Mouse (Mus musculus): Measurements from ENCODE around the gene Smap2. TPM values are rescaled to one million over a fixed set of nuclear protein-coding genes. Genes with fewer than 3 reads are reported as not detected.

Gene Smap2
- polyA plus RNA-seq, 1 experiment from 2014 or later: 15.9 TPM

DNA sequence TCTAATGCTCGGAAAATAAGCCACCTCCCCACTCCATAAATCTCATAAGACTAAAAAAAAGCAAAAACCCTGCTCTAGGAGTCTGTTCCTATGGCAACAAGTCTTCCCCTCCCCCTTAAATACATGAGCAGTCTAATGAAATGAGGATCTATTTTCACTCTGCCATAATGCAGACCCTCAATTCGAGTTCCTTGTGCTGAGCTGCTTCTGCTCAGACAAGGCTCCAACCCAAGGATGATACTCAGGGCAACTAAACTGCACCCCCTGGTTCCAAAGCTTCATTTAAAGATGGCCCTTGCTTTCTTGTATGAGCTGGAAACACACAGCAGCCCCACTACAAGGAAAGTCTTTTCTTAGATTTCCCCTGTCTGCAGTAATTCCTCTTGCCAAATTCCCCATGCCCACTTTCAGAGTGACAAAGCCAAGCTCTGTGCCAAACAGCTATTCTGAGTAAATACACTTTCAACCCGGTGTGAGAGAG lies 13.4 kb downstream of the Smap2 start:
- H3K27ac ChIP-seq (replicated peaks): 0 out of 2 replicates have a peak overlapping the region, but pooled peaks have one; percentile 15
- H3K27me3 ChIP-seq: no peaks in the 10 kb centered on the region
- WGBS (ENCODE audit: insufficient replicate concordance): 35% methylated on average over 3 of the region's 3 CpGs
- H3K4me3 ChIP-seq (replicated peaks): no peak overlapping the region
- no peak for ATAC-seq (ENCODE audit: insufficient read depth)
- no peak overlapping the region for H3K9ac ChIP-seq
- no peaks in the 10 kb centered on the region for H3K36me3 ChIP-seq (replicated peaks)
- peaks cover 78% of the 10 kb centered on the region for H3K4me1 ChIP-seq (replicated peaks)
- H3K9me3 ChIP-seq (replicated peaks): no peaks in the 10 kb centered on the region
- no peak overlapping the region for H3K4me2 ChIP-seq

DNA sequence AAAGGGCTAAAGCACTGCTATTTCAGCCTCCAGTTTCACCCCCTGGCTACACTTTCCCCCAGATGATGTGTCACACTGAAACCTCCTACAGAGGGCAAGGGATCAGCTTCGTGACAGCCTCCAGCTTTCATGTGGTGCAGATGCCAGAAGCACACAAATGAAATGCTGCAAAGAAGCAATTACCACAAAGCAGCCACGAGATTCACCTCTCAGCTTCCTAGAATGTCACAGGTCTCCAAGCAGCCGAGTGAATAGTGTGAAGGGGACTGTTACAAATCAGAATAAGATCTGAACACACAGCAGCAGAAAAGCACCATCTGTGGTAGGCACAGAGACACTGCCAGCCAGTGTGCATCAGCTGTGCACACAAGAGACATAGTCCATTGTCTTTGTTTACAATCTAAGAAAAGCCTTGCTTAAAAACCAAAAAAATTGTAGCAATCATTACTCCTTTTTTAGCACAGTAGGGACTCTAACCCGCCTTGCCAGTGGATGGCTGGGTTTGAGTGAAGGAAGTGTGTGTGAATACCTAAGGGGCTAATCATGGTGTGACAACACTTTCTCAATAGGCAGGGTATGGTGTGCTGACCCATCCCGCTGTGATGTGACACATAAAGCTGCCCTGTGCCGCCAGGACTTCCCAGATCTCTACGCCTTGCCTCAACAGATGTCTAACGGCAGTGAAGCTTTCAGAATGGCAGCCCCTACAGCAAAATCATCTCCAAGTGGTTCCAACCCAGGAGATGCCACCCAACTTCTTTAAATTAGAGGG lies 14.5 kb downstream of the Smap2 start:
- H3K4me1 ChIP-seq (replicated peaks): peaks cover 74% of the 10 kb centered on the region
- ATAC-seq (ENCODE audit: insufficient read depth): 0 out of 2 replicates have a peak, but pooled peaks have one; percentile 7

DNA sequence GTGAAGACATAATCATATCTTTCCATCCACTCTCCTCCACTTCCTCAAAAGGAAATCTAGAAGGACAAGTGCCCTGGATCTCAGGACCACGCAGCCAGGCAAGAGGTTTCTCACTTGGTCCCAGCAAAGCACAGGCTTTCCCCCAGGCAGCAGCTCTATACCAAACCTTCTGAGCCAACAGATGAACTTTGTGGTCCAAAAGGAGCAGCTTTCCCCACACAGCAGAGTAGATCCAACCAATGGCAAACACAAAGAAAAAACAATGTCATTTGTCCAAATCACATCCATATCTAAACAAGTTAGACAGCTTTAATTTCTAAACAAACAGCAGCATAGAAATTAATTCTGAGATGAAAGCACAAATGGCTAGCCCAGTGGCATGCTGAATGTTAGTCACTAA lies 15.4 kb downstream of the Smap2 start:
- peaks cover 71% of the 10 kb centered on the region for H3K4me1 ChIP-seq (replicated peaks)

More for the DNA sequence above, 14.5 kb downstream of the Smap2 start:
- 41% methylated on average over 8 of the region's 8 CpGs for WGBS (ENCODE audit: insufficient replicate concordance)
- Histone ChIP-seq H3K36me3 (replicated peaks) (no peaks in the 10 kb centered on the region), H3K9me3 (replicated peaks) (no peaks in the 10 kb centered on the region), H3K9ac (no peak overlapping the region), H3K27me3 (no peaks in the 10 kb centered on the region), H3K4me3 (replicated peaks) (no peak overlapping the region), H3K4me2 (no peak overlapping the region), H3K27ac (replicated peaks) (no peak overlapping the region)

DNA sequence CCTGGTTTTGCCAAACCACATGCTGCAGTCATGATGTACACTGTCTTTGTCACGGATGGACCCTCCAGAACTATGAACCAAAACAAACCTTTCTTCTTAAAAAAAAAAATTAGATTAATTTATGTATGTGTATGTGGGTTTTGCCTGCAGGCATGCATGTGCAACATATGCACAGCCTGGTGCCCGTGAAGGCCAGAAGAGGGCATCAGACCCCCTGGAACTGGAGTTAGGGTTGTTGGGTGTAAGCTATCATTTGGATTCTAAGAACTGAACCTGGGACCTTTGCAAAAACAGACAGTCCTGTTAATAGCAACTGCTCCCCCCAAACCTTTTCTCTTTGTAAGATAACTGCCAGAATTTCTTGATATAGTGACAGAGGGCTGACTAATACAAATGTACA lies 16.0 kb downstream of the Smap2 start:
- no peaks in the 10 kb centered on the region for H3K9me3 ChIP-seq (replicated peaks)
- no peak overlapping the region for H3K27ac ChIP-seq (replicated peaks)
- no peak overlapping the region for H3K9ac ChIP-seq
- no peak for ATAC-seq (ENCODE audit: insufficient read depth)
- 51% methylated on average over 2 of the region's 2 CpGs for WGBS (ENCODE audit: insufficient replicate concordance)
- H3K36me3 ChIP-seq (replicated peaks): no peaks in the 10 kb centered on the region
- no peak overlapping the region for H3K4me2 ChIP-seq
- no peak overlapping the region for H3K4me3 ChIP-seq (replicated peaks)
- H3K4me1 ChIP-seq (replicated peaks): peaks cover 65% of the 10 kb centered on the region
- H3K27me3 ChIP-seq: no peaks in the 10 kb centered on the region

More for the DNA sequence above, 15.4 kb downstream of the Smap2 start:
- WGBS (ENCODE audit: insufficient replicate concordance): 14% methylated on average over 1 of the region's 1 CpGs
- Histone ChIP-seq H3K9me3 (replicated peaks) (no peaks in the 10 kb centered on the region), H3K4me3 (replicated peaks) (no peak overlapping the region), H3K36me3 (replicated peaks) (no peaks in the 10 kb centered on the region), H3K4me2 (no peak overlapping the region), H3K9ac (no peak overlapping the region), H3K27me3 (no peaks in the 10 kb centered on the region), H3K27ac (replicated peaks) (no peak overlapping the region)
- no peak for ATAC-seq (ENCODE audit: insufficient read depth)

DNA sequence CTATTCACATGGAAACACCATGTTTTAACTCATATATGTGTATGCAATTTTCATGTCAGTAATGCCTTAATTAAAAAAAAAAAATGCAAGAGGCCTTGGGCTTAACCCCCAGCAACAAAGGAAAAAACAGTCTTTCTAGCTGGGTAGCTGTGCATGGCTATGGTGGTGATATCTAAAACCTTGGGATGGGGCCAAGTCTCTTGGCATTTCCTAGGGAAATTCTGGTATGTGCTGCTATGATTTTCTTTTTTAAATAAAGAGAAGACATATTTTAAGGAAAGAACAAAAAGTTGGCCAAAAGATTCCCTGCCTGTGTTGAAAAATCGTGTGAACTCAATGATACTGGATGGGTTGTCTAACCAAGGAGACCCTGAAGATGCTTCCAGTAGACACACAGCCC lies 21.1 kb downstream of the Smap2 start:
- no peak overlapping the region for H3K27ac ChIP-seq (replicated peaks)
- no peaks in the 10 kb centered on the region for H3K36me3 ChIP-seq (replicated peaks)

DNA sequence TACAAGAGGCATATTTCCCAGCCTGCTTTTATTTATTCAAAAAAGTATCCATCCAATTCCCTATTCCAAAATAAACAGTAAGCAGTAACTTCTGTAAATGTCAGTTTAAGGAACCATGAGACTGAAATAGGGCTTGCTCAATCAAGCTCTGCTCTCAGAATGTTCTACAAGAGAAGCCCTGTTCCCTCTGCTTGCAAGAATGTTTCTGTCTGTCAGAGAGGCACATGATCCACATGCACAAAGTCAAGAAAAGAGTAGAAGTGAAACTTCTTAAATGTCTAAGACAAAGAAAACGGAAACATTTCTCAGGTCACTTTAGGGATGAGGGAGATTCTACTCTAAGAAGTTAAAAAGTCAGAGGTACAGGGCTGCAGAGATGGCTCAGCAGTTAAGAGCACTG lies 24.0 kb downstream of the Smap2 start:
- no peak overlapping the region for H3K9ac ChIP-seq
- H3K4me1 ChIP-seq (replicated peaks): peaks cover 34% of the 10 kb centered on the region
- H3K4me2 ChIP-seq: no peak overlapping the region
- 0 out of 2 replicates have a peak, but pooled peaks cover 3% of the 10 kb centered on the region for H3K36me3 ChIP-seq (replicated peaks)
- no peak overlapping the region for H3K4me3 ChIP-seq (replicated peaks)
- no peaks in the 10 kb centered on the region for H3K9me3 ChIP-seq (replicated peaks)
- ATAC-seq (ENCODE audit: insufficient read depth): no peak
- WGBS (ENCODE audit: insufficient replicate concordance): 64% methylated on average over 1 of the region's 1 CpGs
- no peaks in the 10 kb centered on the region for H3K27me3 ChIP-seq
- no peak overlapping the region for H3K27ac ChIP-seq (replicated peaks)

More for the DNA sequence above, 21.1 kb downstream of the Smap2 start:
- no peak overlapping the region for H3K4me2 ChIP-seq
- H3K27me3 ChIP-seq: no peaks in the 10 kb centered on the region
- 55% methylated on average over 1 of the region's 1 CpGs for WGBS (ENCODE audit: insufficient replicate concordance)
- H3K4me3 ChIP-seq (replicated peaks): no peak overlapping the region
- peaks cover 46% of the 10 kb centered on the region for H3K4me1 ChIP-seq (replicated peaks)
- no peak for ATAC-seq (ENCODE audit: insufficient read depth)
- H3K9me3 ChIP-seq (replicated peaks): no peaks in the 10 kb centered on the region
- H3K9ac ChIP-seq: no peak overlapping the region

DNA sequence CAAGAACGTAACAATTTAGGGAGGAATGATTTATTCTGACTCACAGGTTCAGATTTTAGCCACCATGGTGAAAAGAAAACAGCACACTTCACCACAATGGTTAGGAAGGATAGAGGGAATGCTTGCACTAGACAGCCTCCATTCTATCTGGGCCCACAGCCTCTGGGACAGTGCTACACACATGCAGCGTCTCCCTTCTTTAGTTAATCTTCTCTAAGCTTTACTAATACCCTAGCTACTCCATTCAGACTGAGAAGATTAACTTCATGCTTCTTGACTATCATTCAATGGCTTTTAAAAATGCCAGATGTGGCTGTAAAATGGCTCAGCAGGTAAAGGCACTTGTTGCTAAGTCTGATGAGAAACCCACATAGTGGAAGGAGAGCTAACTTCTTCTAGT lies 24.8 kb downstream of the Smap2 start:
- H3K9ac ChIP-seq: no peak overlapping the region
- H3K36me3 ChIP-seq (replicated peaks): 0 out of 2 replicates have a peak, but pooled peaks cover 3% of the 10 kb centered on the region
- H3K4me1 ChIP-seq (replicated peaks): peaks cover 29% of the 10 kb centered on the region
- H3K4me3 ChIP-seq (replicated peaks): no peak overlapping the region
- no peak overlapping the region for H3K27ac ChIP-seq (replicated peaks)
- ATAC-seq (ENCODE audit: insufficient read depth): no peak
- H3K4me2 ChIP-seq: no peak overlapping the region
- no peaks in the 10 kb centered on the region for H3K27me3 ChIP-seq
- WGBS (ENCODE audit: insufficient replicate concordance): 75% methylated on average over 2 of the region's 2 CpGs
- no peaks in the 10 kb centered on the region for H3K9me3 ChIP-seq (replicated peaks)

DNA sequence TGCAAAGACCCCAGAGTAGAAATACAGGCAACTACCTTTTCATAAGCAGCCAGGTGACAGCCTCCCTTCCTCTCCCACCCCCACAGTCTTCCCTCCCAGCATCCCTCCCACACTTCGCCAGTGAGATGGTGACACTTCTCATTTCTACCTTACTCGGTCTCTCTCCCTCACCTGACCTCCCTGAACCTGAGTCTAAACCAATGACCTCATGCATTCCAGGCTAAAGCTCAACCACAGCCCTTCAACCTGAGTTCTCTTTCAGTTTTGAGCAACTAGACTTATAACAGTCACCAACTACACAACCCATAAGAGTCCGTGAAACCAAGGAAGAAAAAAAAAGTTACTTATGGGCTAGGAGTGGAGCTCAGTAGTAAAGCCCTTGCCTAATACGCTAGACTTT lies 29.7 kb downstream of the Smap2 start:
- peak; percentile 38; the same call in 1 of the 2 replicates for ATAC-seq (ENCODE audit: insufficient read depth)
- Histone ChIP-seq H3K4me3 (replicated peaks) (no peak overlapping the region), H3K9me3 (replicated peaks) (no peaks in the 10 kb centered on the region), H3K36me3 (replicated peaks) (peaks cover 25% of the 10 kb centered on the region), H3K27ac (replicated peaks) (no peak overlapping the region), H3K4me1 (replicated peaks) (peaks cover 17% of the 10 kb centered on the region), H3K4me2 (no peak overlapping the region), H3K27me3 (no peaks in the 10 kb centered on the region), H3K9ac (no peak overlapping the region)
- WGBS (ENCODE audit: insufficient replicate concordance): 59% methylated on average over 4 of the region's 4 CpGs

DNA sequence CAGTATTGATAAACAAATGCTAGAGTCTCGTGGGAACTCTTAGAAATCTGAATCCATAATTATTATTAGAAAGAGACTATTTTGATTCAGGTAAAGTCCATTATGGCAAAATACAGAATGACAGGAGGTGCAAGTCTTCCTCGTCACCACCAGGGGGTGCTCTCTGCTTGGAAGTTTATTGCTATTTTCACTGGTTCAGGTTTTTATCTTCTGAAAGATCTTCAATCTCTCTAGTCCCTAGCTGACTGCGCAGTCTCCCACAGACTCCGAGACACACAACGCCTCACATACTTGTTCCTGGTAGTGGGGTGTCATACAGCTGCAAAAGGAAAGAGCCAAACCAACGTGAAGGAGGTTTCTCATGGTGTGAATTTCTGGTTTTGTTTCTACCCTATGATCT lies 30.6 kb downstream of the Smap2 start:
- H3K9ac ChIP-seq: no peak overlapping the region

DNA sequence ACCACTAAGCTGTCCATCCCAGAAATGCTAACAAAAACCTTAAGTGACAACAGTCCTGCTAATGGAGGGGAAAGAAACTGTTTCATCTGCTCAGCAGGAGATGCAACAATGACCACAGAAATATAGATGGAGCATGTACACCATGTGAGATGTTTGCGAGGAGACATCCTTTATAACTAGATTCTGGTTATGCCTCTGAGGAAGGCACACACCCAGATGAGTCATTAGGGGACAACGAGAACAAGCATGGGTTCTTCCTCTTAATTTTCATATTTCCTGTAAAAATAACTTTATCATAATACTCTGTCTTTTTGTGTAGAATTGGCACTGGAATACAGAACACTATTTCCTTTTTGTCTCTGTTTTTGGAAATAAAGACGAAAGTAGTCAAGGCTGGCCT lies 38.8 kb downstream of the Smap2 start:
- 62% methylated on average over 3 of the region's 3 CpGs for whole genome bisulfite sequencing (ENCODE audit: insufficient replicate concordance)
- H3K9me3 ChIP-seq (replicated peaks): no peaks in the 10 kb centered on the region
- H3K4me1 ChIP-seq (replicated peaks): 0 out of 2 replicates have a peak, but pooled peaks cover 4% of the 10 kb centered on the region
- no peak overlapping the region for H3K27ac ChIP-seq (replicated peaks)
- no peak overlapping the region for H3K9ac ChIP-seq
- no peak overlapping the region for H3K4me3 ChIP-seq (replicated peaks)
- no peaks in the 10 kb centered on the region for H3K27me3 ChIP-seq
- H3K4me2 ChIP-seq: no peak overlapping the region
- no peak for ATAC-seq (ENCODE audit: insufficient read depth)
- H3K36me3 ChIP-seq (replicated peaks): peaks cover 71% of the 10 kb centered on the region

More for the DNA sequence above, 30.6 kb downstream of the Smap2 start:
- no peak for ATAC-seq (ENCODE audit: insufficient read depth)
- WGBS (ENCODE audit: insufficient replicate concordance): 8% methylated on average over 6 of the region's 6 CpGs
- Histone ChIP-seq H3K4me1 (replicated peaks) (peaks cover 10% of the 10 kb centered on the region), H3K36me3 (replicated peaks) (peaks cover 33% of the 10 kb centered on the region), H3K4me3 (replicated peaks) (no peak overlapping the region), H3K9me3 (replicated peaks) (no peaks in the 10 kb centered on the region), H3K27me3 (no peaks in the 10 kb centered on the region), H3K27ac (replicated peaks) (no peak overlapping the region), H3K4me2 (no peak overlapping the region)

DNA sequence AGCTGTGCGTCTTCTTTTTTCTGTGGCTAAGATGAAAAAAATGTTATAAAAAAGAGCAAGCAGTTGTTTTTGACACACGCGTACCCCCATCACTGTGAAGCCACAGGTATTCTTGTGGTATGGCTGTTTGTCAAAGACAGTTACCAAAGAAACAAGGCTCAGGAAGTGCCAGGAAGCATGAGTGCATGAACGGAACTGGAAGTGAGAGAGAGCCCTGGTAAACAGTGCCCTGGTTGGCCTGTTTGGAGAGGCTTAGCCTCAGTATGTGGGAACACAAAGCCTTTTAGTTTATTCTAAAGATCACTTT lies 41.7 kb downstream of the Smap2 start:
- H3K27ac ChIP-seq (replicated peaks): peak overlapping the region; percentile 70
- ATAC-seq (ENCODE audit: insufficient read depth): no peak
- H3K9ac ChIP-seq: no peak overlapping the region
- no peaks in the 10 kb centered on the region for H3K27me3 ChIP-seq
- peaks cover 72% of the 10 kb centered on the region for H3K36me3 ChIP-seq (replicated peaks)
- H3K4me2 ChIP-seq: no peak overlapping the region
- no peak overlapping the region for H3K4me3 ChIP-seq (replicated peaks)
- H3K9me3 ChIP-seq (replicated peaks): no peaks in the 10 kb centered on the region
- 70% methylated on average over 4 of the region's 4 CpGs for WGBS (ENCODE audit: insufficient replicate concordance)
- H3K4me1 ChIP-seq (replicated peaks): 0 out of 2 replicates have a peak, but pooled peaks cover 4% of the 10 kb centered on the region

Data from liver, embryonic 15.5 days (tissue).